Mouse (Mus musculus): Measurements from ENCODE around the gene Lig3.

Lig3 gene

GRCm38 (mm10) chr11:82780983-82781903 lies at the start of gene Lig3:
Gene Lig3, plus strand, starts transcription at chr11:82781108.
- in situ Hi-C loops (cut with MboI, MseI) = no loop called here

- in situ Hi-C loops (cut with MboI, MseI) = no loop called here
Observed at GRCm38 (mm10) chr11:82734227-82734626, 46.7 kb upstream of the Lig3 start.

GRCm38 (mm10) chr11:82739006-82739405 lies 41.9 kb upstream of the Lig3 start:
- in situ Hi-C loops (cut with MboI, MseI) = no loop called here

- in situ Hi-C loops (cut with MboI, MseI) = no loop called here
Observed at GRCm38 (mm10) chr11:82746138-82746537, 34.8 kb upstream of the Lig3 start.

GRCm38 (mm10) chr11:82746857-82747366 lies 34.0 kb upstream of the Lig3 start:
- in situ Hi-C loops (cut with MboI, MseI) = no loop called here

- in situ Hi-C loops (cut with MboI, MseI) = no loop called here
Observed at GRCm38 (mm10) chr11:82752349-82753115, 28.4 kb upstream of the Lig3 start.

GRCm38 (mm10) chr11:82755919-82756318 lies 25.0 kb upstream of the Lig3 start:
- in situ Hi-C loops (cut with MboI, MseI) = no loop called here

GRCm38 (mm10) chr11:82762286-82762829 lies 18.6 kb upstream of the Lig3 start:
- in situ Hi-C loops (cut with MboI, MseI) = loop anchor here (5.0 kb wide), 1 partner anchor 125 kb away; no protein-coding TSS in a partner anchor

GRCm38 (mm10) chr11:82763261-82763660 lies 17.6 kb upstream of the Lig3 start:
- in situ Hi-C loops (cut with MboI, MseI) = loop anchor here (5.0 kb wide), 1 partner anchor 124 kb away; no protein-coding TSS in a partner anchor

GRCm38 (mm10) chr11:82763742-82764437 lies 17.0 kb upstream of the Lig3 start, which contains the start of the genes Cct6b and Zfp830:
Gene Cct6b, minus strand, starts transcription at chr11:82764321.
Gene Zfp830, plus strand, starts transcription at chr11:82764345.
- in situ Hi-C loops (cut with MboI, MseI) = loop anchor here (5.0 kb wide), 1 partner anchor 123 kb away; no protein-coding TSS in a partner anchor

GRCm38 (mm10) chr11:82764438-82764924 lies 16.4 kb upstream of the Lig3 start:
- in situ Hi-C loops (cut with MboI, MseI) = loop anchor here (5.0 kb wide), 1 partner anchor 123 kb away; no protein-coding TSS in a partner anchor

GRCm38 (mm10) chr11:82780134-82780533 lies 774 bp upstream of the Lig3 start:
- in situ Hi-C loops (cut with MboI, MseI) = no loop called here

- in situ Hi-C loops (cut with MboI, MseI) = no loop called here
Observed at GRCm38 (mm10) chr11:82782197-82782596, 1.3 kb downstream of the Lig3 start.

- in situ Hi-C loops (cut with MboI, MseI) = no loop called here
Observed at GRCm38 (mm10) chr11:82783453-82783852, 2.5 kb downstream of the Lig3 start.

- in situ Hi-C loops (cut with MboI, MseI) = no loop called here
Observed at GRCm38 (mm10) chr11:82806656-82807055, 25.7 kb downstream of the Lig3 start.

GRCm38 (mm10) chr11:82807370-82807769 lies 26.5 kb downstream of the Lig3 start:
- in situ Hi-C loops (cut with MboI, MseI) = no loop called here

GRCm38 (mm10) chr11:82808485-82808884 lies 27.6 kb downstream of the Lig3 start:
- in situ Hi-C loops (cut with MboI, MseI) = no loop called here

GRCm38 (mm10) chr11:82819350-82819749 lies 38.4 kb downstream of the Lig3 start:
- in situ Hi-C loops (cut with MboI, MseI) = loop anchor here (5.0 kb wide), 1 partner anchor 68 kb away; no protein-coding TSS in a partner anchor

GRCm38 (mm10) chr11:82820788-82821456 lies 40.0 kb downstream of the Lig3 start:
- in situ Hi-C loops (cut with MboI, MseI) = no loop called here

GRCm38 (mm10) chr11:82826818-82827217 lies 45.9 kb downstream of the Lig3 start:
- in situ Hi-C loops (cut with MboI, MseI) = no loop called here
